Mouse (Mus musculus) subcutaneous adipose tissue, adult 2 months (tissue): ENCODE results near the gene Ndufv2. TPM values are rescaled to one million over a fixed set of nuclear protein-coding genes. Genes with fewer than 3 reads are reported as not detected.

ENCODE experiments used
- polyA plus RNA-seq: library from polyadenylated mRNA; depleted of rRNA; stranded (reverse); fragments of >200 nt; gene quantifications from 2 replicates; pipeline ENCODE4 v1.2.3, GENCODE M21; 2012; ENCODE audit warnings: low replicate concordance; rRNA removed

Ndufv2 gene
- polyA plus RNA-seq: 48.2 and 59.1 TPM in 2 replicates

GRCm38 (mm10) chr17:66101380-66102330 lies at the start of gene Ndufv2:
Gene Ndufv2 (minus strand): TSS chr17:66101559.

GRCm38 (mm10) chr17:66123066-66123815 lies 21.9 kb upstream of the Ndufv2 start, which contains the start of gene Ddx11:
Gene Ddx11 (plus strand): TSS chr17:66123520.

GRCm38 (mm10) chr17:66111402-66111959 lies 10.1 kb upstream of the Ndufv2 start, which contains the start of gene Washc1:
Gene Washc1 (plus strand): TSS chr17:66111545.

GRCm38 (mm10) chr17:66076934-66077333 lies 24.4 kb downstream of the Ndufv2 start, which contains the start of gene Ankrd12:
Gene Ankrd12 (minus strand): TSS chr17:66077089.

Other genes with a start within 250 kb of the Ndufv2 start
- gene Ralbp1, start 215.8 kb downstream of the Ndufv2 start, polyA plus RNA-seq: 34.2 and 40.3 TPM in 2 replicates
- gene Twsg1, start 150.3 kb downstream of the Ndufv2 start, polyA plus RNA-seq: 34.3 and 82.5 TPM in 2 replicates
- gene Ankrd12, start 24.5 kb downstream of the Ndufv2 start, polyA plus RNA-seq: 6.6 and 8.6 TPM in 2 replicates
- 48.6 and 58.1 TPM in 2 replicates for gene Washc1, start 10.0 kb upstream of the Ndufv2 start, polyA plus RNA-seq
- gene Ddx11, start 22.0 kb upstream of the Ndufv2 start, polyA plus RNA-seq: 3.3 and 8.6 TPM in 2 replicates